Mouse (Mus musculus) CD4-positive, CD25-positive, alpha-beta regulatory T cell (primary cell): ENCODE measurements around the gene Pheta2. TPM values are rescaled to one million over a fixed set of nuclear protein-coding genes. Genes with fewer than 3 reads are reported as not detected.

Source experiments
- polyA plus RNA-seq: library from polyadenylated mRNA; unstranded; fragments of 100-300 nt; shearing (Covaris generic); gene quantifications from one replicate; pipeline ENCODE4 v1.2.1, GENCODE M21; 2017

The Pheta2 gene
- 5.5 TPM for polyA plus RNA-seq

GRCm38 (mm10) chr15:82338593-82339112, at the start of gene Pheta2, which contains the start of the genes Naga and Smdt1:
Pheta2 (plus strand) TSS chr15:82338942.
Naga (minus strand) TSS chr15:82338925.
Smdt1 (plus strand) TSS chr15:82338959.

DNA sequence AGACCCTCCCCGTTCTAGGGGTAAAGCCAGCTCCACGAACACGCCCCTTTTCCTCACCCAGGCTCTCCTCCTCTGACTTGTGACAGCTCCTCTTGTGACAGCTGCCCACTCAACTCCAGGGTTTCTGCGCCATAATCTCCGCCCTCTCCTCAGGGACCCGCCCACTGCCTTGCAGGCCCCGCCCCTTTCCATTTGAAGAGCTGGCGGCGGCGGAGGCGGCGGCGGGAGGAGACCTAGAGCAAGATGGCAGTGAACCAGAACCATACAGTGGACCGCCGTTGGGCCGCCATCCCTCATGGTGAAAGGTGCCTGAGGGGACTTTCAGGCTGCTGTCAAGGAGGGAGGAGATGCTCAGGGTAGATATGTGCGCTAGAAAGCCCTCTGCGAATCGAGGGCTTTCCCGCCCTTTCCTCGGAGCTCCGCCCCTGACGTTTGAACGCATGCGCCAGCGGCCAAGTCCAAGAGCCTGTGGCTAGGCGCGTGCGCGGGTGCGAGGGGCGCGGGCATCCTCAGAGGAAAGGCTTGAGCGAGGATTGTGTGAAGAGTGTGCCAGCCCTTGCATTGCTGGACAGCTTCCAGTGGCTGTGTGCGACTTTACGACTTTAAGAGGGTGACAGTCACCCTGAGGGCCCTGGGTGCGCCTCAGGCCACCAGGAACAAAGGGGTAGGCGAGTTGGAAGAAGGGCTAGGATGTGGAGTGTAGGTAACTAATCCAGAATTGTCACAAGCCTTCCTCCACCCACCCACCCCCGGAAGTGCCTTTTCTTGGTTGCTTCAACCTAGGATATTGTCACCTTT, 39.8 kb upstream of the Pheta2 start, which contains the start of gene Wbp2nl:
TSS of gene Wbp2nl (plus strand) at position 191 of the 798 bp plus-strand sequence.

GRCm38 (mm10) chr15:82354126-82354945, 15.6 kb downstream of the Pheta2 start, which contains the start of gene Ndufa6:
Ndufa6 (minus strand) TSS chr15:82354322.

DNA sequence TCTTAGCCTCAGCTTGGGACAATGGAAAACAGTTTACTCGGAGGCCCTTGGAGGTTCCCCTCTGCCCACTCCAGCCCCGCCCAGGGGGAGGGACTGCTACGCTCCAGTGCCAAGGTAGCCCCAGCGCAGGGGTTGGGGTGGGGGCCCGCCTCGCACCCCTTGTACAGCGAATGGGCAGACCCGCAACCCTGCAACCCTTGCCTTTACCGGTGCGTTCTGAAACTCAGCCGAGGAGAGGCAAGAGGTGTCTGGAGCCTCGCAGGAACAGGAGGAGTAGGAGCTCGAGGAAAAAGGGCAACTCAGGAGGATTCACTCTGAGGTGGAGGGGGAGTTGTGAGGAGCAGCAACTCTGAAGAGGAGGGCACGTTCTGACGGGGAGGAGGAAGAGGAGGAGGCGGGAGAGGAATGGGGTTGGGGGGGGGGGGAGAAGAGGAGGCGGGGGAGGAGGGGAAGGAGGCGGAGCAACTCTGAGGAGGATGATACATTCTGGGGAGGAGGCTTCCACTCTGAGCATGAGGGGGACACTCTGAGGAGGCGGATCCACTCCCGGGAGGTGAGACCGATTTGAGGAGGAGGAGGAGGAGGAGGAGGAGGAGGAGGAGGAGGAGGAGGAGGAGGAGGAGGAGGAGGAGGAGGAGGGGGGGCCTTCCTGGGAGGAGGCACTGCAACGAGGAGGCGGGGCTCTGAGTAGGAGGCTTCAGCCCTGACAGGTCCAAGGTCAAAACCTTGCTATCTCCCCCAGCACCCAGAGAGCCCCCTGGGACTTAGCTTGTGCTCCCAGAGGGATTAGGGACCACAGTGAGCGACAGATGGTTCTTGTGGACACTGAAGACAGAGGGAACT, 41.4 kb downstream of the Pheta2 start, which contains the start of gene Cyp2d22:
TSS of gene Cyp2d22 (minus strand) at position 390 of the 843 bp plus-strand sequence.

GRCm38 (mm10) chr15:82393922-82394321, 55.2 kb downstream of the Pheta2 start, which contains the start of gene Cyp2d11:
Cyp2d11 (minus strand) TSS chr15:82394022.

Other genes starting within 250 kb of the Pheta2 start
- gene Ccdc134, start 211.0 kb upstream of the Pheta2 start, polyA plus RNA-seq: 27.4 TPM
- 142 TPM for gene Srebf2, start 191.8 kb upstream of the Pheta2 start, polyA plus RNA-seq
- 0.29 TPM for gene Shisa8, start 126.1 kb upstream of the Pheta2 start, polyA plus RNA-seq
- 2.5 TPM for gene Tnfrsf13c, start 114.6 kb upstream of the Pheta2 start, polyA plus RNA-seq
- gene Cenpm, start 94.2 kb upstream of the Pheta2 start, polyA plus RNA-seq: 5.0 TPM
- not detected for gene 1500009C09Rik, start 86.5 kb upstream of the Pheta2 start, polyA plus RNA-seq
- gene Sept3, start 64.0 kb upstream of the Pheta2 start, polyA plus RNA-seq: 0.31 TPM
- gene Wbp2nl, start 40.0 kb upstream of the Pheta2 start, polyA plus RNA-seq: 0.12 TPM
- gene Naga, start within 50 bp of the Pheta2 start, polyA plus RNA-seq: 61.8 TPM
- 178 TPM for gene Smdt1, start within 50 bp of the Pheta2 start, polyA plus RNA-seq
- gene Ndufa6, start 15.4 kb downstream of the Pheta2 start, polyA plus RNA-seq: 278 TPM
- gene Cyp2d22, start 41.3 kb downstream of the Pheta2 start, polyA plus RNA-seq: 11.0 TPM
- gene Cyp2d11, start 55.1 kb downstream of the Pheta2 start, polyA plus RNA-seq: not detected
- not detected for gene Cyp2d10, start 68.3 kb downstream of the Pheta2 start, polyA plus RNA-seq
- gene Cyp2d9, start 94.5 kb downstream of the Pheta2 start, polyA plus RNA-seq: not detected
- gene Cyp2d12, start 216.1 kb downstream of the Pheta2 start, polyA plus RNA-seq: not detected